Comparison of ENCODE assay signal across 8 mouse cellular contexts in the genomic region with DNA sequence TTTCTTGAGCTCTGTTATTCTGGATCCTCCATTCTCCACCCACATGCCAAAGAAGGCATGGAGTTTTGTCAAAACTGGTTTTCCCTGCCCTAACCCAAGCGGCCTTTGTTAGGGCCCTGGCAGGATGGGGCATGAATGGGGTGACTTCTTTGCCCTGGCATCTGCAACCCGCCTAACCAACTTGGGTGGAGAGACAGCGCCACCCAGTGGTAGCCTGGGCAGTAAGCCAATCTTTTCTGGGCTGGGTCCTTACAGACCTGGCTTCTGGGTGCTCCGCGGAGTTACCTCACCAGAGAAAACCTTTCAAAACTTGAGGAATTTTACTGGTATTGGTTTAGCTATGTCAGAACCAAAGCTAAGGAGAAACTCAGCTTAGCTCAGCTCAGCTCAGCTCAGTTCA. TPM values are rescaled to one million over a fixed set of nuclear protein-coding genes. Genes with fewer than 3 reads are reported as not detected.
DNase-seq lines count a peak whose midpoint lies in the region; ATAC-seq and TF ChIP-seq lines count a peak whose summit lies in the region.

No protein-coding gene starts in this region.

- no peaks in the 10 kb centered on the region for H3K36me3 ChIP-seq in forebrain, embryonic 12.5 days (replicated peaks)
- no peaks in the 10 kb centered on the region for H3K36me3 ChIP-seq in hindbrain, embryonic 15.5 days

- peaks cover 75% of the 10 kb centered on the region for H3K27me3 ChIP-seq in forebrain, embryonic 12.5 days
- peaks cover 15% of the 10 kb centered on the region; the same call in 1 of the 2 replicates for H3K27me3 ChIP-seq in hindbrain, embryonic 15.5 days

- H3K4me3 ChIP-seq in forebrain, embryonic 12.5 days (replicated peaks) = no peak overlapping the region
- no peak overlapping the region for H3K4me3 ChIP-seq in hindbrain, embryonic 15.5 days

- H3K27ac ChIP-seq in forebrain, embryonic 12.5 days = peak overlapping the region; percentile 74
- H3K27ac ChIP-seq in hindbrain, embryonic 15.5 days (replicated peaks) = no peak overlapping the region

- TF ChIP-seq CTCF in brain, embryonic 14.5 days (IDR thresholded peaks at IDR 0.05; ENCODE audit: borderline replicate concordance, extremely low read depth, insufficient read depth, insufficient read length) = peak; percentile 88

- no peak overlapping the region for H3K4me2 ChIP-seq in forebrain, embryonic 12.5 days
- H3K4me2 ChIP-seq in hindbrain, embryonic 15.5 days = no peak overlapping the region

- peak; percentile 41 for DNase-seq in MEL-GATA-1-ER (ENCODE audit: extremely low read depth, low read depth)
- peak; percentile 90 for DNase-seq in brain, embryonic 14.5 days (ENCODE audit: low read depth)
- DNase-seq in layer of hippocampus, postnatal 25 days (ENCODE audit: extremely low spot score in 1 of 2, low spot score in 1 of 2) = peak; percentile 55 to 79
- peak; percentile 70 for DNase-seq in right cerebral cortex, postnatal 14 days
- peak; percentile 57 to 79 for DNase-seq in urinary bladder, postnatal 4 days (ENCODE audit: low spot score in 2 of 2)

- peak; percentile 80 for ATAC-seq in forebrain, embryonic 12.5 days (ENCODE audit: low FRiP score)
- ATAC-seq in hindbrain, embryonic 15.5 days (ENCODE audit: low FRiP score, low read depth) = peak; percentile 71; the same call in 1 of the 2 replicates
- peak; percentile 81 for ATAC-seq in megakaryocyte-erythroid progenitor cell, adult 5-6 weeks (replicated peaks; ENCODE audit: low FRiP score, low TSS enrichment, poor library complexity, severe bottlenecking)

- no peaks in the 10 kb centered on the region for H3K9me3 ChIP-seq in forebrain, embryonic 12.5 days
- H3K9me3 ChIP-seq in hindbrain, embryonic 15.5 days = no peaks in the 10 kb centered on the region

- no peak overlapping the region for H3K9ac ChIP-seq in forebrain, embryonic 12.5 days
- H3K9ac ChIP-seq in hindbrain, embryonic 15.5 days = no peak overlapping the region

- no peak for TF ChIP-seq POLR2A in brain, embryonic 14.5 days (IDR thresholded peaks at IDR 0.05; ENCODE audit: borderline replicate concordance, extremely low read depth, insufficient read depth, insufficient read length, poor library complexity, severe bottlenecking)

- WGBS in forebrain, embryonic 12.5 days = 16% methylated on average over 5 of the region's 5 CpGs
- 18% methylated on average over 5 of the region's 5 CpGs for WGBS in hindbrain, embryonic 15.5 days

- H3K4me1 ChIP-seq in forebrain, embryonic 12.5 days = peaks cover 25% of the 10 kb centered on the region
- H3K4me1 ChIP-seq in hindbrain, embryonic 15.5 days (replicated peaks) = no peaks in the 10 kb centered on the region

RNA-seq across cellular contexts. Expression of a gene that starts 51.8 kb away (rescaled TPM):
- 241 and 242 TPM in 2 replicates for polyA plus RNA-seq in brain, embryonic 14.5 days (2012; rRNA removed)
- 272 and 301 TPM in 2 replicates for polyA plus RNA-seq in forebrain, embryonic 12.5 days (2016; fragmentation: Nextera tagmentation; extraction: Ambion mirVana)
- 336 and 344 TPM in 2 replicates for polyA plus RNA-seq in hindbrain, embryonic 15.5 days (2015; fragmentation: Nextera tagmentation; extraction: Ambion mirVana)
- 100 to 1,000 TPM; 185 to 214 TPM for total RNA-seq in layer of hippocampus, postnatal 25 days (2021)
- total RNA-seq in megakaryocyte-erythroid progenitor cell, adult 5-6 weeks (2014; fragmentation: Nextera tagmentation) = 34.2 and 43.7 TPM in 2 replicates
- 54.1 and 61.3 TPM in 2 replicates for total RNA-seq in megakaryocyte-erythroid progenitor cell, adult 5-6 weeks (2017)
